Mouse (Mus musculus) adipocyte (in vitro differentiated cells): ENCODE measurements around the gene Ppat.
A peak's percentile ranks its signal among the peaks of the same experiment; 100 is the strongest.
"Not testable (repeated sequence)": the region's sequence is repeated elsewhere in the genome, so short reads cannot be mapped to it uniquely, and the experiment has no call there.

Source experiments
- DNase-seq: peaks from one replicate; pipeline ENCODE4 v3.0.0-alpha.2; 2016; ENCODE audit warnings: low spot score

The Ppat gene

GRCm38 (mm10) chr5:76947758-76948157, 3.6 kb downstream of the Ppat start:
- DNase-seq: no peak

DNA sequence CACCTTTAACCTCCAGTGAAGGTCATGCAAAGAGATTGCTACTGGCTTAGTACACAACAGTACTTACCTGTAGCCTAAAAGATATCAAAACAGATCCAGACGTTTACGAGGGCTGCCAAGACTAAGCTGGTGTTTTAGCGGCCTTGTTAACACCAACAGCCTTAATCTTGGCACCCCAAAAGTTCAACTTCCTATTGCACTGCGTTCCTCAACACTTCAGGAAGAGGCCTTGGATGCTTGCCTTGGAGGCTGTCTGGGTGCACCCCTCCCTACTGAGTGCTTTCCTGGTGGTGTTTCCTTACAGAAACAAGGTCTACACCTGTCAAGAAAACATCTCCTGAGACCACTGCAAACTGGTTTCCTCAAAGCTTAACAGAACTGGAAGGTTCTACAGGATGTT, 4.2 kb downstream of the Ppat start:
- DNase-seq: no peak

- DNase-seq: no peak
Measured at GRCm38 (mm10) chr5:76945678-76946033, 5.7 kb downstream of the Ppat start.

GRCm38 (mm10) chr5:76944965-76945677, 6.3 kb downstream of the Ppat start:
- DNase-seq: no peak

GRCm38 (mm10) chr5:76942505-76942904, 8.9 kb downstream of the Ppat start:
- no peak for DNase-seq

- no peak for DNase-seq
Measured at GRCm38 (mm10) chr5:76941975-76942374, 9.4 kb downstream of the Ppat start.

- no peak for DNase-seq
Measured at GRCm38 (mm10) chr5:76939717-76940116, 11.7 kb downstream of the Ppat start.

DNA sequence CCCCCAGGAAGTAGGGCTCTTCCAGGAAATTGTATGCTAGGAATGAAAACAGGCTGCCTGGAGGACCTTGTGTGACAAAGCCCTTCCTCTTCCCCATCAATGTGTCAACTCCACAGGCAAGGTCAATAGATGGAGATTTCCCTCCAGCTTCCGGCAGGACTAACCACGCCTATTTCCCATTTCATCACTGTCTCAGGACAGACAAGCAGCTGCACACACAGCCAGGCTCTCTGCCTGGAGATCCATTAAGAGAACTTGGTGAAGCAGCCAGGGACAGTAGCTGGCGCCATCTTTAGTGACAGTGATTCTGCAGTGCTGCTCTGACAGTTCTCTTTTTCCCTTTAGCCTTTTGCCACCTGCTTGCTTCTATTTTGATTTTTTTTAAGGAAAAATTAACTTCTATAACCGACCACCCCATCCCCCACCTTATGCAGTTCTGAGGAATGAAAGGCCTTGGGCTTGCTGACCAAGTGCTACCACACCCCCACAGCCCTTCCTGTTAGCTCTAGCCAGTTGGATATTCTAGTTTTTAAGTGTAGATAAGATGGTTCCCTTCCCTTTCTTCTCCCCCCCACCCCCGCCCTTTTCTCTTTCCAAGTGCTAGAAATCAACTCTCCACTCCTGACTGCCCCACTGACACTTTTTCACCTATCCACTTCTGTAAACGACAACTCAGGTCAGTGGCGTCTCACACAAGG, 22.0 kb downstream of the Ppat start:
- DNase-seq: peak; percentile 72

DNA sequence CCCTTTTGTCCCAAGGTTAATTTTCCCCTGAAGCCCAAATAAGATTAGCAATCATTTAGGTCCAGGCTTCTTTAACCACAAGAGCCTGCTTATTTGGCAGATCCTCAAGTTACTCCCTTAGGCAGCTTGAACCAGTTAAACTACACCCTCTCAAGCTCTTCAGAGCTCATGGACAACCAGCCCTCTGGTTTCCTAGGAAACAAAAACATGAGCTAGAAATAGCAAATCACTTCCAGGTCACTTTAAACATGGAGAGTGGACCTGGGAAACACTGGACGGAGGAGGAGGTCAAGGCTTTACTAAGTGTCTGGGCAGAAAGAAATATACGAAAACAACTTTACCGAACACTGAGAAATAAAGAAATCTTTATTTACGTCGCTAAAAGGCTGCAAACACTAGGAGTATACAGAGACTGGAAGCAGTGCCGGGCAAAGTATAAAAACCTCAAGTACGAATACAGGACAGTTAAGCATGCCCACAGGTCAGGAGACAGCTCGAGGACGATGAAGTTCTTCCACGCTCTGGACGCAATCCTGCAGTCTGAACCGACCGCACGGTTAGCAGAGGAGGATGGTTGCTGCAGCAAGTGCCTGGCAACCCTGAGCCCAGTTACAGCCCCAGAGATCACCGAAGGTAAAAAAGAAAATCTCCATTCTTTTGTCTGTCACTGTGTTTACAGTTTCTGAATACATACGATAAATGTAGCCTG, 23.1 kb downstream of the Ppat start:
- peak; percentile 96 for DNase-seq

DNA sequence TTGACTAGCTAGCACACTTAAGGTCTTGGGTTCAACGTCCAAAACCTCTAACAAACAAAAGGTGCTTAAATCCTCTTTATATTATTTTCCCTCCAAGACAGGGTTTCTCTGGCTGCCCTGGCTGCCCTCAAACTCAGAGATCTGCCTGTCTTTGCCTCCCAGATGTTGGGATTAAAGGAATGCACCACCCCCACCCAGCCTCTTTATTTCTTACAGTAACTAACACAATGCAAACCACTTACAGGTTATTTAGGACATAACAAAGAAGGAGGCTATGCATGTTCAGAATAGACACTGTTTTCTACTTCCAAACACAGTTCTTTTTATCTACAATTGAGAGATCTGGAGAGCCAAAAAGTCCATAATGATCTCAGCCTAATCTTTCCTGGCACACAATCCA, 27.1 kb downstream of the Ppat start:
- DNase-seq: no peak

DNA sequence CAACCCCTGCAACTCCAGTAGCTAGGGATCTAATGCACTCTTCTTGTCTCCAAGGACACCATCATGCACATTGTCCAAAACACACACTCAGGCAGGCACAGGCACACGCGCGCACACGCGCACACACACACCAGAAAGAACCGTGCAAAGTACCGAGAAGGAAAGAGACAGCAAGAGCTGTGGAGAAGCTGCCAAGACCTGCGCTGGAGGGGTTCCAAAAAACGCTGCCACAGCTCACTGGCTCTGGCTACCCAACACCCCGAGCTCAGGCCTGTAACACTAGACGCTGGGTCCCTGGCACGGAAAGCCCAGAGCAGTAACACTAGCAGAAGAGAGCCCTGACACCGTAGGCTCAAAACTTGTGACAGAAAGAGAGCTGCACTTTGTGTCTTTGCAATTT, 27.9 kb downstream of the Ppat start:
- peak; percentile 81 for DNase-seq

DNA sequence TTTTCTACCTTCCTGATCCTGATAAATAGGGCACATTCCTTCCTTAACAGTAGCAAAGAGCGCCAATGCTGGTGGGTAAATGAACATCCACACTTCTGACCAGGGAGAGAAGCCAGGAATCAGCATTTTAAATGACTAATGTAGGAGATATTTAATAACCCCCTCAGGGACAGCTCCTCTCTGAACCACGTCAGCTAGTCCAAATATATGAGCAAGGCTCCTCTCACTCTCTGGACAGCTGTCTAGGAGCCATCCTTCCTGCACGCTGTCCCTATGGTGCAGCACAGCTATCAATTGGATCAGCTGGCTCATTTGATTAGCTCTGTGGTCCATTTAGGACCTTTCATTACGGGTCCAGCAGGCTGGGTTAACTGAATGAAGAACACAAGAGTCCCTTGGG, 28.5 kb downstream of the Ppat start:
- DNase-seq: no peak

- DNase-seq: not testable (repeated sequence)
Measured at GRCm38 (mm10) chr5:76912522-76912921, 38.9 kb downstream of the Ppat start.

GRCm38 (mm10) chr5:76910807-76911206, 40.6 kb downstream of the Ppat start:
- DNase-seq: no peak

DNA sequence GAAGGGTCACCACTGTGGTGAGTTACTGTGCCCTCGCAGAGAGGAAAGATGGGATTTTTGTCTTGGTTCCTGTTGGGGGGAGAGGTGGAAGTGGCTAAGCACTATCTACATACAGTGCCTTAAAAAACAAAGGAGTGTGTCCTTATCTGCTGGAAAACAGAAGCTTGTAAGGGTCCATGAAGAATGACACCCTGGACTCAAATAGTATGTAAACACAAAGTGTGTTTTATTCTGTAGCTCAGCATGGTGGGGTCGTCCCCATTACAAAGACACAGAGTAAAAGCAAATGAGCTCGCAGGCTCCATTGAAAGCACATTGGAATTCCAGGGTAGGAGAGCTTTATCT, 45.3 kb downstream of the Ppat start:
- DNase-seq: no peak

DNA sequence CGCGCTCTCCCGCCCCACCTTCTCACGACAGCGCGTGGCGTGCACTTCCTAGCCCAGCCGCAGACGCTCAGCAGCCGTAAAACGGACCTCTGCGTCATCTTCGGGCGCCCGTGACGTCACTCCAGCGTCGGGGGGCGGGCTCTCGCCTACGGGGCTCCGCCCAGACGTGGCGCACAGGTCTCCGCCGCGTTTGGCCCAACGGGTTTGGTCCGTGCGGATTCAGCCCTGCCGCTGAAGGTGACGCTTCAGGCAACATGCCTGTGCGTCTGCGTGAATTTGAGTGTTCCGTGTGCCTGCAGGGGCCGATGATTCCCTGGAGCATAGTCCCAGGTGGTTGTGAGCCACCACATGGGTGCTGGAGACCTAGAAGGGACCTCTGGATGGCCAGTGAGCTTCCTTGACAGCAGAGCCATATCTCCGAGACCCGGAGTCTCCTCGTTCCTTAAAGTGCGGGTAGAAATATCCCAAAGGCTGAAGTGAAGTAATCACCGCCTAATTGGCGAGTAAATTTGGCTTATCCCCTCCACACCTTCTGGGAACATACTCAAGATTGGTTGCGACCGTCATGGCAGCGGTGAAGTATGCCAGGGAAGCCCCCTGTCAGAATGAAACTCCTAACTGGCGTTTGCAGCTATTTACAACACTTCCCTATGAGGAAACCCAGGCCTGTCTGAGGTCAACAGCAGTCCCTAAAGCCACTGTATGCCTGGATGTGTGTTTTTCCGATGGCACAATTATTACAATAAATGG, 45.8 kb downstream of the Ppat start, which contains the start of gene Aasdh:
Gene Aasdh (minus strand): TSS at position 110 of the 750 bp plus-strand sequence.
- DNase-seq: peak; percentile 97

GRCm38 (mm10) chr5:76904713-76905404, 46.5 kb downstream of the Ppat start:
- DNase-seq: no peak

- no peak for DNase-seq
Measured at GRCm38 (mm10) chr5:76902131-76902530, 49.2 kb downstream of the Ppat start.

DNA sequence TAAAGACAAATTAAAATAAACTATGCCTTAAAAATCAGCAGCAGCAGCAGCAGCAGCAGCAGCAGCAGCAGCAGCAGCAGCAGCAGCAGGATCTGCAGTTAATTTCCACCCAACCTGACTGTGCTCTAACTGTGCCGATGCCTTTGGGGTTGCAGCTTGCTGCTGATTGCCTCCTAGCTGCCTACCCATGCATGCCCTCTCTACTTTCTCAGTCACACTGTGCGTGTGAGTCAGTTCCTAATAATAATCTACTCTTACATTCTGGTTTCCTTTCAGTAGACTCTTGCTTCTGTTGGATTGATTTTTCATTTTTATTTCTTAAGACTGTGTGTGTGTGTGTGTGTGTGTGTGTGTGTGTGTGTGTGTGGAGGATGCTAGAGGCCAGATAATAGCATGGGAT, 58.3 kb downstream of the Ppat start:
- no peak for DNase-seq

- DNase-seq: no peak
Measured at GRCm38 (mm10) chr5:76892608-76893007, 58.8 kb downstream of the Ppat start.

- no peak for DNase-seq
Measured at GRCm38 (mm10) chr5:76887011-76887410, 64.4 kb downstream of the Ppat start.

- peak; percentile 55 for DNase-seq
Measured at GRCm38 (mm10) chr5:76884107-76884506, 67.3 kb downstream of the Ppat start.
